Mouse (Mus musculus) ES-E14 (cell line): ENCODE results near the gene Tmem74b. TPM values are rescaled to one million over a fixed set of nuclear protein-coding genes. Genes with fewer than 3 reads are reported as not detected.
A peak's percentile ranks its signal among the peaks of the same experiment; 100 is the strongest.

ENCODE experiments used
- DNase-seq: peaks from one replicate; pipeline ENCODE4 v3.0.0-alpha.2; 2013; ENCODE audit warnings: low read depth, low spot score
- H3K27ac ChIP-seq: 2 replicates; pipeline ENCODE4 v1.5.1; 2012; ENCODE audit warnings: low read depth, mild to moderate bottlenecking, low read length, moderate library complexity, mixed read lengths; ENCODE audit not compliant: poor library complexity, insufficient read depth, severe bottlenecking
- H3K36me3 ChIP-seq: 2 replicates; pipeline ENCODE4 v1.6.1; 2012; ENCODE audit warnings: mild to moderate bottlenecking, low read length, moderate library complexity, mixed read lengths; ENCODE audit not compliant: control insufficient read depth, poor library complexity, insufficient read depth, severe bottlenecking
- H3K4me1 ChIP-seq, 2 experiments: fragments of 150-350 bp in 1 of 2; sonication (generic) in 1 of 2; 2 replicates each; pipeline ENCODE4 v1.6.1; 2012; ENCODE audit warnings: low read length in 2 of 2, mild to moderate bottlenecking in 1 of 2, mixed read lengths in 1 of 2; ENCODE audit not compliant: control insufficient read depth in 2 of 2, insufficient read depth in 2 of 2, poor library complexity in 1 of 2
- H3K4me3 ChIP-seq, 2 experiments: fragments of 150-350 bp in 1 of 2; sonication (generic) in 1 of 2; 2 replicates each; pipeline ENCODE4 v1.5.1; 2012; ENCODE audit warnings: low read length in 2 of 2, low read depth in 1 of 2, mild to moderate bottlenecking in 1 of 2, mixed read lengths in 1 of 2; ENCODE audit not compliant: insufficient read depth in 1 of 2, poor library complexity in 1 of 2, severe bottlenecking in 1 of 2
- H3K9ac ChIP-seq: 2 replicates; pipeline ENCODE4 v1.6.1; 2012; ENCODE audit warnings: low read depth, mild to moderate bottlenecking, low read length, mixed read lengths; ENCODE audit not compliant: poor library complexity, insufficient read depth, severe bottlenecking
- H3K9me3 ChIP-seq: fragments of 150-350 bp; sonication (generic); 2 replicates; pipeline ENCODE4 v1.6.1; 2012; ENCODE audit warnings: low read depth, mild to moderate bottlenecking, low read length; ENCODE audit not compliant: control insufficient read depth, insufficient read depth
- CHD2 ChIP-seq: IDR thresholded peaks from 2 replicates; pipeline ENCODE4 v1.6.1; 2014; ENCODE audit warnings: mild to moderate bottlenecking, low read depth, low read length, inconsistent platforms
- HCFC1 ChIP-seq: IDR thresholded peaks from 2 replicates; pipeline ENCODE4 v1.6.1; 2012; ENCODE audit warnings: low read length, inconsistent platforms, borderline replicate concordance; ENCODE audit not compliant: insufficient read depth
- MAFK ChIP-seq: IDR thresholded peaks from 2 replicates; pipeline ENCODE4 v1.6.1; 2014; ENCODE audit warnings: mild to moderate bottlenecking, low read depth, low read length, inconsistent platforms; ENCODE audit not compliant: insufficient read depth
- ZC3H11A ChIP-seq: IDR thresholded peaks from 2 replicates; pipeline ENCODE4 v1.6.1; 2012; ENCODE audit warnings: low read depth, mild to moderate bottlenecking, inconsistent platforms, low read length, borderline replicate concordance
- ZNF384 ChIP-seq: IDR thresholded peaks from 2 replicates; pipeline ENCODE4 v1.6.1; 2012; ENCODE audit warnings: low read depth, low read length, inconsistent platforms
- in situ Hi-C, 2 experiments: fragments of 600-800 bp; cut with MboI; formaldehyde crosslinking; loops; one replicate each; pipeline ENCODE4 v1.15.1; 2025; ENCODE audit warnings: low sequenced_read_pairs in 2 of 2, inconsistent platforms in 1 of 2; ENCODE audit not compliant: unreplicated experiment in 2 of 2
- total RNA-seq: library from RNA; depleted of rRNA; stranded (reverse); fragments of 300-350 nt; gene quantifications from 2 replicates; pipeline ENCODE4 v1.2.3, GENCODE M21; 2012

The Tmem74b gene
- total RNA-seq, 1 experiment, result 0.40 TPM

DNA sequence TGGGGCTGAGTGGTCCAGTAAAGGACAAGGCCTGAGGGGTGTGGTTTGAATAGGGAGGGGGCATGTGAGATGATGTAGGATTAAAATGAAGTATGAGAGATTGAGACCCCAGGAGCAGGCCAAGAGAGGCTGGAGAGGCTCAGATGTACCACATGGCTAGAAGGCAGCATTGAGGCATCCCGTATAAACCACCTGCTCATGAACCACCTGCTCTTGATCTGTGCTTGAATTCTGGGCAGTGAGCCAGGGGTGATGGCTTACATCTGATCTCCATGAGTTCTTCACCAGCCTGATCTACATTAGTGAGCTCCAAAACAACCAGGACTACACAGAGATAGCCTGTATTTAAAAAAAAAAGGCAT is 30.9 kb upstream of the Tmem74b start:
- no peak overlapping the region for H3K27ac ChIP-seq
- 0 out of 4 replicates have a peak, but pooled peaks cover 0 to 2% of the 10 kb centered on the region in 2 experiments for H3K4me1 ChIP-seq
- TF ChIP-seq HCFC1 (no peak), CHD2 (no peak), ZNF384 (no peak), ZC3H11A (no peak), MAFK (no peak)
- DNase-seq, result no peak
- no peak overlapping the region for H3K9ac ChIP-seq
- H3K9me3 ChIP-seq, result no peaks in the 10 kb centered on the region
- no peak overlapping the region for H3K4me3 ChIP-seq
- in situ Hi-C loops, result no loop called here
- H3K36me3 ChIP-seq, result no peaks in the 10 kb centered on the region

DNA sequence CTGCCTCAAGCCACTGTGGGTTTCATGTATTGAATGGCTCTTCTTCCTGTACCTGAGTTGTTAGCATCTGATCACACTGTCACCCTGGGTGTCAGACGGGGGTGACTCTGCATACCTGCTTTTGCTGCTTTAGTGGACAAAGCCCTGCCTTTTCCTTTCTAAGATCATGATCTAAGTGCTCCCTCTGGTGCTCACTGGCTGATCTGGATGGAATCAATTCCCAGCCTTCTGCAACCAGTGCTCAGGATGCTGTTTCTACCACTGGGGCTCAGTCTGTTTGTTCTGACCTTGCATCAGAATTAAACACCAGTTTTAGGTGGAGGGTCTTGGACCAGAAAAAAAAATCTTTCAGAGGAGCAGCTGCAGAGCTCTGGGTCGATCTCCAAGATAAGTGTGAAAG is 25.6 kb upstream of the Tmem74b start:
- peaks cover 0 to 2% of the 10 kb centered on the region in 2 experiments; a peak in 1 of 4 replicates for H3K4me1 ChIP-seq
- H3K36me3 ChIP-seq, result no peaks in the 10 kb centered on the region
- no peaks in the 10 kb centered on the region for H3K9me3 ChIP-seq
- no peak for DNase-seq
- no peak overlapping the region for H3K4me3 ChIP-seq
- H3K9ac ChIP-seq, result no peak overlapping the region
- H3K27ac ChIP-seq, result no peak overlapping the region
- in situ Hi-C loops, result no loop called here
- no peak for TF ChIP-seq CHD2
- TF ChIP-seq MAFK, result no peak
- TF ChIP-seq ZNF384, result no peak
- TF ChIP-seq HCFC1, result no peak
- TF ChIP-seq ZC3H11A, result no peak

DNA sequence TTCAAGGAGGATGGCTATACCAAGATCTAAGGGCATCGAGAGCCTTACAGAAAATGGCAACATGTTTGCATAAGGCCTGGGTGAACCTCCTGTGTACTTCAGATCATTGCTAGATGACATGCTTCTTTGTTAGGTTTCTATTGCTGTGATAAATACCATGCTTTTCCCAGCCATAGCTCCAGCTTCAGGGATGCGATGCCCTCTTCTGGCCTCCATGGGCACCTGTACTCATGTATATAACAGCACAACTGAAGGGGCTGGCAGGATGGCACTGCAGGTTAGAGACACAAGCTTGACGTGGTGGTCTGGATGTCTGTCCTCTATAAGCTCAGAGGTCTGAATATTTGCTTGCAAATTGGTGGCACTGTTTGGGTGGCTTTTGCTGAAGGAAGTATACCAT is 19.5 kb upstream of the Tmem74b start:
- Histone ChIP-seq H3K9ac (no peak overlapping the region), H3K9me3 (no peaks in the 10 kb centered on the region), H3K4me1 (no peaks in the 10 kb centered on the region), H3K4me3 (no peak overlapping the region), H3K27ac (no peak overlapping the region), H3K36me3 (no peaks in the 10 kb centered on the region)
- no peak for DNase-seq
- in situ Hi-C loops, result no loop called here
- TF ChIP-seq MAFK (no peak), ZNF384 (no peak), CHD2 (no peak), ZC3H11A (peak; percentile 26; the same call in 1 of the 2 replicates)

DNA sequence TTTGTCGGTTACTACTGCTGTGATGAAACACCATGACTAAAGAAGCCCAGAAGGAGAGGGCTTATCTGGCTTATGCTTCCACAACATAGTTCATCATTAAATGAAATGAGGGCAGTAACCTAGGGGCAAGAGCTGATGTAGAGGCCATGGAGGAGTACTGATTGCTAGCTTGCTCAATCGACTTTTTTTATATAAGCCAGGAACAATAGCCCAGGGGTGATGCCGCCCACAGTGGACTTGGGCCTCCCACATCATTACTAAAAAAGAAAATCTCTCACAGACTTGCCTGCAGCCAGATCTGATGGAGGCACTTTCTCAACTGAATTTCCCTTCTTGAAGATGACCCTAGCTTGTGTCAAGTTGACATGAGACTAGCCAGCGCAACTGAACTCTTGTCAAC is 18.8 kb upstream of the Tmem74b start:
- Histone ChIP-seq H3K9me3 (no peaks in the 10 kb centered on the region), H3K27ac (no peak overlapping the region), H3K9ac (no peak overlapping the region), H3K36me3 (no peaks in the 10 kb centered on the region), H3K4me1 (no peaks in the 10 kb centered on the region), H3K4me3 (no peak overlapping the region)
- in situ Hi-C loops, result no loop called here
- TF ChIP-seq CHD2 (no peak), HCFC1 (no peak), ZNF384 (no peak), ZC3H11A (no peak), MAFK (no peak)
- no peak for DNase-seq

DNA sequence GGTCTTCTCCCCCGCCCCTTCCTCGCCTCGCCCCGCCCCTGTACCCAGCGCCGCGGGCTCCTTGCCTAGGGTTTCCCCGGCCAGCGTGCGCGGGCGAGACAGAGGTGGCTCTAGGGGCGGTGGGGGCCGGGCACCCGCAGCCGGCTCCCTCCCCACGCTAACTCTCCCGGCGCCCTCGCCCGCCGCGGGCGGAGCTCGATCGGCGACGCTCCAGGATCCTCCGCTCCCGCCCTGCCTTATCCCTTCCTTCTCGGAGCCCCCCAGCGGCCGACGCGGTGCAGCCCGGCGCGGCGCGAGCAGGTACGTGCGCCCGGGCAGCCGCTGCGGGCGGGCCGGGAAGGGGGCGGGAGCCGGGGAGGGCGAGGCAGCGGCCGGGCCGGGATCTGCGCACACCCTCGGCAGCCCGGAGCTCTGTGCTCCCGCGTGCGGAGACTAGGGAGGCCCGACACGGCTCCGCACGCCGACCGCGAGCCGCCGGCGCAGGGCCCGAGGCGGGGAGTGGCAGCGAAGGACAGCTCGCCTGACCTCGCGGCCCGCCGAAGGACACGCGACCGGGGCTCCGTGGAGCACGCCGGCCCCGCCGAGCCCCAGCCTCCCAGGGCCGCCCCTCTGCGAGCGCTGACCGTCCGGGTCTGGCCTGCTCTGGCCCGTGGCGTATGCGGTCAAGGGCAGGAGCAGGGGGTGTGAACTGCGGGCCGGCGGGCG is 490 bp downstream of the Tmem74b start:
- Histone ChIP-seq H3K9me3 (no peaks in the 10 kb centered on the region), H3K27ac (no peak overlapping the region), H3K4me3 (peak overlapping the region; percentile 66 to 84), H3K36me3 (no peaks in the 10 kb centered on the region), H3K4me1 (peaks cover 0 to 9% of the 10 kb centered on the region in 2 experiments; a peak in 2 of 4 replicates), H3K9ac (peak overlapping the region; percentile 77)
- no peak for DNase-seq
- TF ChIP-seq ZC3H11A (no peak), HCFC1 (no peak), CHD2 (no peak), MAFK (no peak), ZNF384 (no peak)
- in situ Hi-C loops, result no loop called here
